Mouse (Mus musculus) small intestine, adult 2 months (tissue): ENCODE measurements around the gene H2-DMa. TPM values are rescaled to one million over a fixed set of nuclear protein-coding genes. Genes with fewer than 3 reads are reported as not detected.
A peak's percentile ranks its signal among the peaks of the same experiment; 100 is the strongest.

ENCODE experiments used
- H3K27ac ChIP-seq: fragments of 200-500 bp; 2 replicates; pipeline ENCODE4 v1.5.1; 2012; ENCODE audit warnings: low read depth, low read length, control low read depth, inconsistent platforms; ENCODE audit not compliant: insufficient read depth
- H3K27me3 ChIP-seq: fragments of 200-500 bp; 2 replicates; pipeline ENCODE4 v1.6.1; 2012; ENCODE audit warnings: mild to moderate bottlenecking, moderate library complexity, low read length, inconsistent platforms; ENCODE audit not compliant: control insufficient read depth, insufficient read depth
- H3K36me3 ChIP-seq: fragments of 200-500 bp; 2 replicates; pipeline ENCODE4 v1.6.1; 2012; ENCODE audit warnings: mild to moderate bottlenecking, low read length, control low read depth, inconsistent platforms; ENCODE audit not compliant: control insufficient read depth, insufficient read depth
- H3K4me1 ChIP-seq: fragments of 200-500 bp; 2 replicates; pipeline ENCODE4 v1.6.1; 2012; ENCODE audit warnings: low read length, inconsistent platforms, mixed read lengths; ENCODE audit not compliant: control insufficient read depth, insufficient read depth, insufficient read length
- H3K4me3 ChIP-seq: fragments of 200-500 bp; 2 replicates; pipeline ENCODE4 v1.5.1; 2012; ENCODE audit warnings: low read depth, mild to moderate bottlenecking, control low read depth, inconsistent platforms, low read length, moderate library complexity
- CTCF ChIP-seq: fragments of 200-500 bp; IDR thresholded peaks from 2 replicates; pipeline ENCODE4 v1.5.1; 2012; ENCODE audit warnings: low read depth, mild to moderate bottlenecking, control low read depth, inconsistent platforms, low read length, moderate library complexity, mixed read lengths; ENCODE audit not compliant: insufficient replicate concordance, insufficient read length; ENCODE audit errors: extremely low read depth
- POLR2A ChIP-seq: fragments of 200-500 bp; IDR thresholded peaks from 2 replicates; pipeline ENCODE4 v1.6.1; 2012; ENCODE audit warnings: low read depth, mild to moderate bottlenecking, control low read depth, inconsistent platforms, low read length, moderate library complexity
- WGBS: fragments of 180-500 bp; shearing (Covaris S2); methylation state at CpG from one replicate; pipeline ENCODE4 v1.1.7; 2018; 5-methylcytosine and 5-hydroxymethylcytosine counted together
- polyA plus RNA-seq: library from polyadenylated mRNA; depleted of rRNA; stranded (reverse); fragments of >200 nt; gene quantifications from 2 replicates; pipeline ENCODE4 v1.2.3, GENCODE M21; 2012

Gene H2-DMa
- polyA plus RNA-seq, 1 experiment, result 169 TPM

- H3K36me3 ChIP-seq, result peaks cover 66% of the 10 kb centered on the region
These were observed 2.5 kb upstream of the H2-DMa start for GRCm38 (mm10) chr17:34116736-34117370.

DNA sequence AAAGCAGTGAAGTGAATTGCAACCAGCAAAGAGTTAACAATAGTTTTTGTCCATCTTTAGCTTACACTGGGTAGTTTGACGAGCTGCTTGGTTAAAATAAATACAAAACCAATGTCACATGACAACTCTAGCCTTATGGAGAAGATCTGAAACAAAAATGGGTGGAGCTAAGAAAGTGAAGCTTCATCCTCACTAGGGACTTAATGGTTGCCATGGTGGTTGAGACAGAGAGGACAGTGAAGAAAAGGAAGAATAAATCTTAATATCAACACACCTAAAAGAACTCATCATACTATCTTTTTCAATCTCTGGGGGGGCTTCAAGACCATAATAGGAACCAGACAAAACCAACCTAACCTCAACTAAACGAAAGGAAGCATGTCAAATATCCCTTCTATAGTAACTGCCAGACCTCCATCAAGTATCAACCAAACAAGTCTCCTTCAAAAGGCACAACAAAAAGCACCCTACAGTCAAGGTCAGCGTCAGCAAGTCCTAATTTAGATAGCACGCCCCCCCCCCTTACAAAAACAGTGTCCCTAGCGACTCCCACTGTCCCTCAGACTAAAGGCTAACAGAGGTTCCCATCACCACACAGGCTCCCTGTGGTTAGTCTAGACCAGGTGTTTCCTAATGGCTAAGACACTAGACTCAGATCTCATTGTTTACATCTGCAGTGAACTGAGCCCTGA, 1.8 kb upstream of the H2-DMa start:
- Histone ChIP-seq H3K27ac (no peak overlapping the region), H3K27me3 (no peaks in the 10 kb centered on the region), H3K4me3 (peak overlapping the region; percentile 79), H3K36me3 (peaks cover 59% of the 10 kb centered on the region), H3K4me1 (peaks cover 7% of the 10 kb centered on the region; the same call in 1 of the 2 replicates)
- TF ChIP-seq POLR2A, result no peak
- no peak for TF ChIP-seq CTCF
- WGBS, result 0% methylated on average over 5 of the region's 5 CpGs

More at GRCm38 (mm10) chr17:34116736-34117370, 2.5 kb upstream of the H2-DMa start:
- peak overlapping the region; percentile 66 for H3K4me3 ChIP-seq
- H3K27me3 ChIP-seq, result no peaks in the 10 kb centered on the region
- TF ChIP-seq POLR2A, result no peak
- no peak for TF ChIP-seq CTCF
- 4% methylated on average over 7 of the region's 7 CpGs for WGBS
- peaks cover 7% of the 10 kb centered on the region; the same call in 1 of the 2 replicates for H3K4me1 ChIP-seq
- H3K27ac ChIP-seq, result no peak overlapping the region

- Histone ChIP-seq H3K27ac (peak overlapping the region; percentile 41), H3K4me1 (peaks cover 7% of the 10 kb centered on the region; the same call in 1 of the 2 replicates), H3K4me3 (peak overlapping the region; percentile 79), H3K27me3 (no peaks in the 10 kb centered on the region), H3K36me3 (peaks cover 52% of the 10 kb centered on the region)
- TF ChIP-seq CTCF, result no peak
- no peak for TF ChIP-seq POLR2A
- WGBS, result under 1% methylated on average over 67 of the region's 67 CpGs
These were observed 1.0 kb upstream of the H2-DMa start for GRCm38 (mm10) chr17:34118113-34118872.

- TF ChIP-seq POLR2A, result no peak
- TF ChIP-seq CTCF, result no peak
- no peaks in the 10 kb centered on the region for H3K27me3 ChIP-seq
These were observed 480 bp upstream of the H2-DMa start for GRCm38 (mm10) chr17:34118873-34119248.

DNA sequence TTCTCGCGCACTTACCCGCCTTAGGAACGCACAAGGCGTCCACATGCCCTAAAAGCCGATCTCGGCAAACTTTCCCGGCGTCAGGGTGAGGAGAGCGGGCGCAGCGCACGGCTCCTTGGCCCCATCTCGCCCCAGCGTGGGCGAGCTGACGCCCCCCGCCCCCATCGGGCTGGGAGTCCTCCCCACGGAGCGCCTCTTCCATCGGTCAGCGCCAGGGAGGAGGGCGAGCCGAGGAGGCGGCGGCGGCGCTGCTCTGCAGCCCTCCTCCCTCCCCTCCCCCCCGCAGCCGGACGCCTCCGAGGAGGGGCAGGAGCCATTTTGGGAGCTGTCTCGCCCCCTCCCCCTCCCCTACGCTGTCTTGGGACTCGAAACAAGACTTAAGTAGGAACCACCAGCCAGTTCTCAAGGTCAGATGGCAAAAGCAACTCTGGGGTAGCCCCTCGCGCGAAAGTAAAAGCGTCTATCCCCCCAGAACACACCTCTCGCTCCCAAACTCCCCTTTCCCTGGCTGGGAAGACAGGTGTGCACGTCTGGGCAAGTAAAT, 911 bp downstream of the H2-DMa start:
- Histone ChIP-seq H3K27ac (peak overlapping the region; percentile 100), H3K27me3 (no peaks in the 10 kb centered on the region), H3K36me3 (peaks cover 32% of the 10 kb centered on the region), H3K4me3 (peak overlapping the region; percentile 95), H3K4me1 (peaks cover 11% of the 10 kb centered on the region; the same call in 1 of the 2 replicates)
- TF ChIP-seq CTCF (no peak), POLR2A (no peak)
- 1% methylated on average over 41 of the region's 42 CpGs for WGBS

More at GRCm38 (mm10) chr17:34118873-34119248, 480 bp upstream of the H2-DMa start:
- Histone ChIP-seq H3K4me3 (peak overlapping the region; percentile 79), H3K36me3 (peaks cover 46% of the 10 kb centered on the region), H3K27ac (peak overlapping the region; percentile 41), H3K4me1 (peaks cover 9% of the 10 kb centered on the region; the same call in 1 of the 2 replicates)
- WGBS, result under 1% methylated on average over 38 of the region's 38 CpGs

GRCm38 (mm10) chr17:34120814-34121171, 1.5 kb downstream of the H2-DMa start:
- TF ChIP-seq POLR2A (peak; percentile 63), CTCF (no peak)
- peak overlapping the region; percentile 100 for H3K27ac ChIP-seq
- H3K36me3 ChIP-seq, result peaks cover 27% of the 10 kb centered on the region
- under 1% methylated on average over 31 of the region's 31 CpGs for WGBS
- H3K4me1 ChIP-seq, result peaks cover 13% of the 10 kb centered on the region
- peak overlapping the region; percentile 95 for H3K4me3 ChIP-seq
- no peaks in the 10 kb centered on the region for H3K27me3 ChIP-seq
